Mouse (Mus musculus) liver, embryonic 14.5 days (tissue): ENCODE measurements around the gene Ctf2. TPM values are rescaled to one million over a fixed set of nuclear protein-coding genes. Genes with fewer than 3 reads are reported as not detected.

Experiments
- ATAC-seq: fragments of 200-750 bp; cut with Nextera tagmentation; 2 replicates; pipeline ENCODE4 v1.8.0; 2017; ENCODE audit warnings: moderate number of reproducible peaks, mild to moderate bottlenecking, moderate library complexity; ENCODE audit not compliant: insufficient read depth
- DNase-seq, 3 experiments: peaks; one replicate each; pipeline ENCODE4 v3.0.0-alpha.2; 2012 to 2013; ENCODE audit warnings: low read depth in 3 of 3, low spot score in 3 of 3
- H3K27ac ChIP-seq: fragments of 300-500 bp; sonication (generic); 2 replicates; pipeline ENCODE4 v1.5.1; 2014; ENCODE audit warnings: moderate library complexity, mild to moderate bottlenecking, control low read depth, inconsistent platforms
- H3K27me3 ChIP-seq: fragments of 300-500 bp; sonication (generic); 2 replicates; pipeline ENCODE4 v1.6.1; 2014; ENCODE audit warnings: mild to moderate bottlenecking, low read length, moderate library complexity; ENCODE audit not compliant: control insufficient read depth, insufficient read depth
- H3K36me3 ChIP-seq: fragments of 300-500 bp; sonication (generic); replicated peaks from 2 replicates; pipeline ENCODE4 v1.6.1; 2014; ENCODE audit warnings: low read depth; ENCODE audit not compliant: control insufficient read depth, insufficient read depth
- H3K4me1 ChIP-seq, 2 experiments: fragments of 200-500 bp in 1 of 2; fragments of 300-500 bp in 1 of 2; sonication (generic) in 1 of 2; replicated peaks; 2 replicates each; pipeline ENCODE4 v1.6.1; 2012 to 2014; ENCODE audit warnings: antibody characterized with exemption in 1 of 2, inconsistent platforms in 1 of 2, low read length in 1 of 2; ENCODE audit not compliant: control insufficient read depth in 2 of 2, insufficient read depth in 2 of 2
- H3K4me2 ChIP-seq: fragments of 300-500 bp; sonication (generic); 2 replicates; pipeline ENCODE4 v1.6.1; 2014; ENCODE audit warnings: low read depth, mild to moderate bottlenecking, control low read depth, moderate library complexity
- H3K4me3 ChIP-seq, 2 experiments: fragments of 200-500 bp in 1 of 2; fragments of 300-500 bp in 1 of 2; sonication (generic) in 1 of 2; 2 replicates each; pipeline ENCODE4 v1.5.1; 2012 to 2014; ENCODE audit warnings: low read depth in 2 of 2, low read length in 2 of 2, mild to moderate bottlenecking in 2 of 2, control low read depth in 1 of 2, inconsistent platforms in 1 of 2, moderate library complexity in 1 of 2; ENCODE audit not compliant: insufficient read depth in 1 of 2
- H3K9ac ChIP-seq: fragments of 300-500 bp; sonication (generic); replicated peaks from 2 replicates; pipeline ENCODE4 v1.6.1; 2014; ENCODE audit warnings: mild to moderate bottlenecking, control low read depth, moderate library complexity
- H3K9me3 ChIP-seq: fragments of 300-500 bp; sonication (generic); 2 replicates; pipeline ENCODE4 v1.6.1; 2016; ENCODE audit warnings: low read length, mixed read lengths; ENCODE audit not compliant: control insufficient read depth
- CTCF ChIP-seq: IDR thresholded peaks from 2 replicates; pipeline ENCODE4 v1.5.1; 2016; ENCODE audit warnings: antibody characterized with exemption, low read depth, control low read depth
- EP300 ChIP-seq: IDR thresholded peaks from 2 replicates; pipeline ENCODE4 v1.6.1; 2016; ENCODE audit warnings: antibody characterized with exemption, low read depth
- WGBS: fragments of 180-500 bp; shearing (Covaris S2); extraction: QIAGEN DNeasy Blood & Tissue Kit; methylation state at CpG from one replicate; pipeline ENCODE4 v1.1.7; 2014; ENCODE audit not compliant: insufficient replicate concordance; 5-methylcytosine and 5-hydroxymethylcytosine counted together
- polyA plus RNA-seq, 2 experiments: library from polyadenylated mRNA; depleted of rRNA in 1 of 2; stranded (reverse) in 1 of 2; unstranded in 1 of 2; fragments of >200 nt; fragmentation: Nextera tagmentation in 1 of 2; extraction: Ambion mirVana in 1 of 2; gene quantifications; 2 replicates each; pipeline versions ENCODE4 v1.2.1 to v1.2.3; 2012 to 2014

Gene Ctf2
- polyA plus RNA-seq, 2 experiments: 0.05 TPM; not detected in 1

DNA sequence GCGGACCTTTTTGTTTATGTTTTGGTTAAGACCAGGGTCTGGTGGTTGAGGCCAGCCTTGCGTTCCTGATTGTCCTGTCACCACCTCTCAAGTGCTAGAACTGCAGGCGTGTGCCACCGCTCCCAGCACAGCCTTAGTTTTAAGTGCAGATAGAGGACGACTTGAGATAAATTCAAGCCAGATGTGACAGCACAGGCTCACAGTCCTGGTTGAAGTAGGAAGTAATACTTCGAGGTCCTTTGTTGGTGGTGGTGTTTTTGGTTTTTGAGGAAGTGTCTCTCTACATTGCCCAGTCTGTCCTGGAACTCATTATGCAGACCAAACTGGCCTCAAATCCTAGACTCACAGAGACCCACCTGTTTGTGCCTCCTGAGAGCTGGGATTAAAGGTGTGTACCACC is 27.8 kb upstream of the Ctf2 start:
- Histone ChIP-seq H3K4me2 (no peak overlapping the region), H3K4me3 (no peak overlapping the region), H3K27ac (no peak overlapping the region), H3K9me3 (no peaks in the 10 kb centered on the region), H3K9ac (no peak overlapping the region), H3K4me1 (0 out of 4 replicates have a peak, but pooled peaks cover 0 to 4% of the 10 kb centered on the region in 2 experiments), H3K36me3 (no peaks in the 10 kb centered on the region), H3K27me3 (no peaks in the 10 kb centered on the region)
- DNase-seq: no peak
- 19% methylated on average over 6 of the region's 6 CpGs for WGBS
- no peak for ATAC-seq
- TF ChIP-seq EP300 (no peak), CTCF (no peak)

DNA sequence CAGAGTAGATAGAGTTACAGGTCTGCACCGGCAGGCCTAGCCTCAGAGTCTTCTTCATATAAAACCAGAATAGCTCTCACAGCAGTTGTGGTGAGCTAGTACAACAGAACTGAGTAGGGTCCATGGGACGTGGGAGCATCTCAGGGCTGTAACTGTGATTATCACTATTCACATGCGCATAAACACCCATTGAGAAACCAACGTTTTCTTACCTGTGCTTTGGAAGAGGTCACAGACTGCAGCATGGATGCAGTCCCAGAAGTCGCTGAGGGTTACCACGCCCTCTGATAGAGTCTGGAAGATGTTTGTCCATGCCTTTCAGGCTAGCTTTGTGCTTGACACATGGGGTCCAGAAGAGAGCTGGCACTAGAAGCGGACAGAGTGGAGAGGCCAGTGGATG is 21.8 kb upstream of the Ctf2 start:
- Histone ChIP-seq H3K27me3 (no peaks in the 10 kb centered on the region), H3K4me2 (no peak overlapping the region), H3K36me3 (no peaks in the 10 kb centered on the region; the same call in 1 of the 2 replicates), H3K9ac (no peak overlapping the region), H3K4me1 (no peaks in the 10 kb centered on the region; a peak in 2 of 4 replicates), H3K9me3 (no peaks in the 10 kb centered on the region), H3K4me3 (no peak overlapping the region), H3K27ac (no peak overlapping the region)
- DNase-seq (no peak), ATAC-seq (no peak)
- WGBS: 73% methylated on average over 7 of the region's 7 CpGs
- no peak for TF ChIP-seq EP300
- TF ChIP-seq CTCF: no peak

GRCm38 (mm10) chr7:127753158-127753557 is 21.2 kb upstream of the Ctf2 start:
- no peak overlapping the region for H3K4me3 ChIP-seq
- WGBS: 58% methylated on average over 5 of the region's 5 CpGs
- no peak overlapping the region for H3K4me2 ChIP-seq
- H3K9ac ChIP-seq: no peak overlapping the region
- H3K27ac ChIP-seq: no peak overlapping the region
- no peaks in the 10 kb centered on the region for H3K27me3 ChIP-seq
- ATAC-seq: no peak
- no peaks in the 10 kb centered on the region for H3K9me3 ChIP-seq
- DNase-seq: no peak
- no peaks in the 10 kb centered on the region; the same call in 1 of the 2 replicates for H3K36me3 ChIP-seq
- TF ChIP-seq EP300 (no peak), CTCF (no peak)
- H3K4me1 ChIP-seq: no peaks in the 10 kb centered on the region; a peak in 2 of 4 replicates

DNA sequence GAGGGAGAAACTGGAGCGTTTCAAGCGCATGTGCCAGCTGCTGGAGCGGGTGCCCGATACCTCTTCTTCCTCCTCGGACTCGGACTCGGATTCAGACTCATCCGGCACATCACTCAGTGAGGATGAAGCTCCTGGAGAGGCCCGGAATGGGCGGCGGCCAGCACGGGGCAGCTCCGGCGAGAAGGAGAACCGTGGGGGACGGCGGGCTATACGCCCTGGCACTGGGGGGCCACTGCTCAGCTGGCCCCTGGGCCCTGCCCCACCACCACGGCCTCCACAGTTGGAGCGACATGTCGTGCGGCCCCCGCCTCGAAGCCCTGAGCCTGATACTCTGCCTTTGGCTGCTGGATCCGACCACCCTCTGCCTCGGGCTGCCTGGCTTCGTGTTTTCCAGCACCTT is 20.1 kb upstream of the Ctf2 start:
- ATAC-seq: no peak
- no peaks in the 10 kb centered on the region; the same call in 1 of the 2 replicates for H3K36me3 ChIP-seq
- WGBS: 88% methylated on average over 27 of the region's 27 CpGs

GRCm38 (mm10) chr7:127751619-127752018 is 19.7 kb upstream of the Ctf2 start:
- Histone ChIP-seq H3K36me3 (no peaks in the 10 kb centered on the region; the same call in 1 of the 2 replicates), H3K27ac (no peak overlapping the region), H3K4me1 (no peaks in the 10 kb centered on the region; a peak in 3 of 4 replicates), H3K9me3 (no peaks in the 10 kb centered on the region), H3K9ac (no peak overlapping the region), H3K4me3 (no peak overlapping the region), H3K4me2 (no peak overlapping the region), H3K27me3 (no peaks in the 10 kb centered on the region)
- DNase-seq: no peak
- TF ChIP-seq EP300 (no peak), CTCF (no peak)
- WGBS: 81% methylated on average over 5 of the region's 5 CpGs
- no peak for ATAC-seq

More for the DNA sequence above, 20.1 kb upstream of the Ctf2 start:
- Histone ChIP-seq H3K4me3 (no peak overlapping the region), H3K27ac (no peak overlapping the region), H3K4me1 (no peaks in the 10 kb centered on the region; a peak in 2 of 4 replicates), H3K9ac (no peak overlapping the region), H3K4me2 (no peak overlapping the region), H3K9me3 (no peaks in the 10 kb centered on the region), H3K27me3 (no peaks in the 10 kb centered on the region)
- no peak for DNase-seq
- no peak for TF ChIP-seq CTCF
- no peak for TF ChIP-seq EP300
